Mouse (Mus musculus) bone marrow macrophage, adult 2 months (primary cell): Measurements from ENCODE around the gene Btbd6. TPM values are rescaled to one million over a fixed set of nuclear protein-coding genes. Genes with fewer than 3 reads are reported as not detected.

Source experiments
- H3K27ac ChIP-seq: 2 replicates; pipeline ENCODE4 v1.5.1; 2012; ENCODE audit warnings: low read depth, low read length; ENCODE audit not compliant: insufficient read depth
- H3K4me1 ChIP-seq: 2 replicates; pipeline ENCODE4 v1.6.1; 2012; ENCODE audit warnings: low read length; ENCODE audit not compliant: control insufficient read depth, insufficient read depth
- H3K4me3 ChIP-seq: 2 replicates; pipeline ENCODE4 v1.5.1; 2012; ENCODE audit warnings: mild to moderate bottlenecking, low read length, moderate library complexity; ENCODE audit not compliant: insufficient read depth
- CTCF ChIP-seq: IDR thresholded peaks from 2 replicates; pipeline ENCODE4 v1.5.1; 2012; ENCODE audit warnings: low read depth, mild to moderate bottlenecking, low read length, moderate library complexity
- POLR2A ChIP-seq: IDR thresholded peaks from 2 replicates; pipeline ENCODE4 v1.6.1; 2012; ENCODE audit warnings: mild to moderate bottlenecking, low read depth, low read length, borderline replicate concordance
- polyA plus RNA-seq: library from polyadenylated mRNA; stranded (reverse); fragments of >200 nt; gene quantifications from 2 replicates; pipeline ENCODE4 v1.2.4, GENCODE M21; 2012; ENCODE audit not compliant: missing spikeins, insufficient read depth, insufficient read length

The Btbd6 gene
- polyA plus RNA-seq, 1 experiment = 9.0 TPM

- H3K4me3 ChIP-seq = no peak overlapping the region
- no peak overlapping the region for H3K27ac ChIP-seq
- H3K4me1 ChIP-seq = peaks cover 11% of the 10 kb centered on the region
- TF ChIP-seq POLR2A (no peak), CTCF (no peak)
Measured at GRCm38 (mm10) chr12:112940710-112941109, 35.6 kb upstream of the Btbd6 start.

- TF ChIP-seq POLR2A (no peak), CTCF (no peak)
- Histone ChIP-seq H3K4me1 (peaks cover 11% of the 10 kb centered on the region), H3K27ac (no peak overlapping the region), H3K4me3 (peak overlapping the region; percentile 82)
Measured at GRCm38 (mm10) chr12:112941156-112941775, 35.0 kb upstream of the Btbd6 start.

- TF ChIP-seq POLR2A = no peak
- TF ChIP-seq CTCF = no peak
- Histone ChIP-seq H3K4me1 (peaks cover 11% of the 10 kb centered on the region), H3K27ac (peak within 1 kb of the TSS; percentile 57), H3K4me3 (peak within 1 kb of the TSS; percentile 82)
Measured at GRCm38 (mm10) chr12:112941776-112942713, 34.2 kb upstream of the Btbd6 start, which contains the start of gene Nudt14. TSS of gene Nudt14 (minus strand) at chr12:112942124.

GRCm38 (mm10) chr12:112943669-112944068 lies 32.6 kb upstream of the Btbd6 start:
- H3K4me1 ChIP-seq = peaks cover 9% of the 10 kb centered on the region

GRCm38 (mm10) chr12:112947307-112947706 lies 29.0 kb upstream of the Btbd6 start:
- Histone ChIP-seq H3K27ac (no peak overlapping the region), H3K4me1 (peaks cover 2% of the 10 kb centered on the region), H3K4me3 (no peak overlapping the region)
- TF ChIP-seq CTCF (no peak), POLR2A (no peak)

More at GRCm38 (mm10) chr12:112943669-112944068, 32.6 kb upstream of the Btbd6 start:
- no peak for TF ChIP-seq POLR2A
- no peak for TF ChIP-seq CTCF
- Histone ChIP-seq H3K27ac (no peak overlapping the region), H3K4me3 (no peak overlapping the region)

- H3K27ac ChIP-seq = no peak overlapping the region
- H3K4me1 ChIP-seq = peaks cover 10% of the 10 kb centered on the region
- peak overlapping the region; percentile 68 for H3K4me3 ChIP-seq
- TF ChIP-seq POLR2A (no peak), CTCF (no peak)
Measured at GRCm38 (mm10) chr12:112950040-112950760, 26.1 kb upstream of the Btbd6 start.

- H3K4me3 ChIP-seq = peak overlapping the region; percentile 68
Measured at GRCm38 (mm10) chr12:112950761-112951129, 25.5 kb upstream of the Btbd6 start.

GRCm38 (mm10) chr12:112951150-112951842 lies 25.0 kb upstream of the Btbd6 start:
- no peak overlapping the region for H3K4me3 ChIP-seq
- peaks cover 10% of the 10 kb centered on the region for H3K4me1 ChIP-seq
- H3K27ac ChIP-seq = no peak overlapping the region
- TF ChIP-seq POLR2A (no peak), CTCF (no peak)

More at GRCm38 (mm10) chr12:112950761-112951129, 25.5 kb upstream of the Btbd6 start:
- Histone ChIP-seq H3K27ac (no peak overlapping the region), H3K4me1 (peaks cover 10% of the 10 kb centered on the region)
- TF ChIP-seq POLR2A (no peak), CTCF (no peak)

GRCm38 (mm10) chr12:112952433-112952832 lies 23.8 kb upstream of the Btbd6 start:
- H3K27ac ChIP-seq = no peak overlapping the region
- no peak overlapping the region for H3K4me3 ChIP-seq
- no peak for TF ChIP-seq POLR2A
- TF ChIP-seq CTCF = no peak
- H3K4me1 ChIP-seq = peaks cover 12% of the 10 kb centered on the region
